Mouse (Mus musculus) midbrain, embryonic 12.5 days (tissue): ENCODE measurements around the gene Atp6v0a4. TPM values are rescaled to one million over a fixed set of nuclear protein-coding genes. Genes with fewer than 3 reads are reported as not detected.

ENCODE experiments used
- ATAC-seq: fragments of 200-750 bp; cut with Nextera tagmentation; 2 replicates; pipeline ENCODE4 v1.8.0; 2017; ENCODE audit warnings: low read depth, moderate TSS enrichment, moderate library complexity; ENCODE audit not compliant: low FRiP score
- H3K27ac ChIP-seq: fragments of 300-500 bp; sonication (generic); replicated peaks from 2 replicates; pipeline ENCODE4 v1.5.1; 2016; ENCODE audit warnings: mild to moderate bottlenecking
- H3K27me3 ChIP-seq: fragments of 300-500 bp; sonication (generic); 2 replicates; pipeline ENCODE4 v1.6.1; 2016; ENCODE audit warnings: mild to moderate bottlenecking
- H3K36me3 ChIP-seq: fragments of 300-500 bp; sonication (generic); 2 replicates; pipeline ENCODE4 v1.6.1; 2016
- H3K4me1 ChIP-seq: fragments of 300-500 bp; sonication (generic); 2 replicates; pipeline ENCODE4 v1.6.1; 2016
- H3K4me2 ChIP-seq: fragments of 300-500 bp; sonication (generic); replicated peaks from 2 replicates; pipeline ENCODE4 v1.6.1; 2016; ENCODE audit warnings: mild to moderate bottlenecking, moderate library complexity
- H3K4me3 ChIP-seq: fragments of 300-500 bp; sonication (generic); 2 replicates; pipeline ENCODE4 v1.5.1; 2016; ENCODE audit warnings: mild to moderate bottlenecking
- H3K9ac ChIP-seq: fragments of 300-500 bp; sonication (generic); replicated peaks from 2 replicates; pipeline ENCODE4 v1.6.1; 2016; ENCODE audit warnings: mild to moderate bottlenecking, moderate library complexity
- H3K9me3 ChIP-seq: fragments of 300-500 bp; sonication (generic); 2 replicates; pipeline ENCODE4 v1.6.1; 2016; ENCODE audit warnings: mild to moderate bottlenecking
- WGBS: fragments of 180-500 bp; shearing (Covaris S2); methylation state at CpG from one replicate; pipeline ENCODE4 v1.1.7; 2016; 5-methylcytosine and 5-hydroxymethylcytosine counted together
- polyA plus RNA-seq: library from polyadenylated mRNA; unstranded; fragments of >200 nt; fragmentation: Nextera tagmentation; extraction: Ambion mirVana; gene quantifications from 2 replicates; pipeline ENCODE4 v1.2.1, GENCODE M21; 2016

The Atp6v0a4 gene
- polyA plus RNA-seq, 1 experiment from 2014 or later, result not detected

GRCm38 (mm10) chr6:38065122-38065500 is 59.3 kb downstream of the Atp6v0a4 start:
- H3K4me3 ChIP-seq, result no peak overlapping the region
- H3K4me1 ChIP-seq, result 0 out of 2 replicates have a peak, but pooled peaks cover 8% of the 10 kb centered on the region
- H3K9me3 ChIP-seq, result 0 out of 2 replicates have a peak, but pooled peaks cover 4% of the 10 kb centered on the region
- 79% methylated on average over 3 of the region's 3 CpGs for WGBS
- no peak overlapping the region for H3K9ac ChIP-seq
- no peak overlapping the region for H3K27ac ChIP-seq
- H3K27me3 ChIP-seq, result no peaks in the 10 kb centered on the region
- H3K4me2 ChIP-seq, result no peak overlapping the region
- no peaks in the 10 kb centered on the region for H3K36me3 ChIP-seq
- no peak for ATAC-seq

DNA sequence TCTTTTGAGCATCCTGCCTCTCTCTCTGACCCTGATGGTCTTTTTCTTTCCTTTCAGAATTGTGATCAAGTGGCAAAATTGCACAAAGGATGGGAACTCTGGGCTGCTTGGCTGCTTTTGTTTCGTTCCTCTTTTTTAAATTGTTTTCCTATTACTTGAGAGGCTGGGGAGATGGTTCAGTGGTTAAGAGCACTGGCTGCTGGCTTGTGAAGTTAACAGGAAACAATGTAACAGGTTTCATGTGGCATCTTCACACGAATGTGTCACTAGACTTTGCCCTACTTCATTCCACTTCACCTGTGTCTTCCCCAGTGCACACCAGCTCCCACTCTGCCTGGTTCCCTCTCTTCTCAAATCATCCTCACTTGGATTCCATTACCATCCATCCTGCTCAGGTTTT is 59.8 kb downstream of the Atp6v0a4 start:
- H3K4me2 ChIP-seq, result no peak overlapping the region
- no peak overlapping the region for H3K9ac ChIP-seq
- 83% methylated on average over 2 of the region's 2 CpGs for WGBS
- H3K9me3 ChIP-seq, result 0 out of 2 replicates have a peak, but pooled peaks cover 4% of the 10 kb centered on the region
- no peaks in the 10 kb centered on the region for H3K27me3 ChIP-seq
- ATAC-seq, result no peak
- H3K36me3 ChIP-seq, result no peaks in the 10 kb centered on the region
- no peak overlapping the region for H3K4me3 ChIP-seq
- H3K27ac ChIP-seq, result no peak overlapping the region
- H3K4me1 ChIP-seq, result 0 out of 2 replicates have a peak, but pooled peaks cover 8% of the 10 kb centered on the region

DNA sequence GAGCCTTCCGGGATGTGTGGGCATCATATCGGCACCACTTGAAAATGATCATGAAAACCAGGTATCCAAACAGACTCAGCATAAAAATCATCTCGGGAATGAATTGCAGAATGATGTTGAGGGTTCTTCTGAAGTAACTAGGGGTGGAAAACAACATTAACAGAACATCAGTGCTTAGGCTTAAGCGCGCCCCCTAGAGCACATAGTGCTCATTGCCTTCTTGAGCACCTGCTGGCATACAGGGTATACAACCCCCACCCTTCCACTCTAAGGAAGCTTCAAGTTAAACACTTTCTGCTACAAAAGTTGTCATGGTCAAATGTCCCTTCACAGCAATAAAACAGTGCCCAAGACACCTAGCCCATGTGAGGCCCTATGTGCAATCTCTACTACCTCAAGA is 65.6 kb downstream of the Atp6v0a4 start:
- no peaks in the 10 kb centered on the region for H3K36me3 ChIP-seq
- H3K9me3 ChIP-seq, result 0 out of 2 replicates have a peak, but pooled peaks cover 4% of the 10 kb centered on the region
- no peak overlapping the region for H3K4me3 ChIP-seq
- WGBS, result 62% methylated on average over 5 of the region's 5 CpGs
- H3K4me1 ChIP-seq, result no peaks in the 10 kb centered on the region
- no peaks in the 10 kb centered on the region for H3K27me3 ChIP-seq
- no peak overlapping the region for H3K9ac ChIP-seq
- no peak for ATAC-seq
- no peak overlapping the region for H3K27ac ChIP-seq
- no peak overlapping the region for H3K4me2 ChIP-seq

- H3K36me3 ChIP-seq, result no peaks in the 10 kb centered on the region
- no peaks in the 10 kb centered on the region for H3K9me3 ChIP-seq
- H3K4me1 ChIP-seq, result no peaks in the 10 kb centered on the region
- no peak overlapping the region for H3K27ac ChIP-seq
- no peaks in the 10 kb centered on the region for H3K27me3 ChIP-seq
- no peak overlapping the region for H3K4me3 ChIP-seq
- ATAC-seq, result no peak
- no peak overlapping the region for H3K9ac ChIP-seq
- H3K4me2 ChIP-seq, result no peak overlapping the region
- 84% methylated on average over 15 of the region's 15 CpGs for WGBS
These were observed 68.7 kb downstream of the Atp6v0a4 start for GRCm38 (mm10) chr6:38055471-38056330.

- H3K4me1 ChIP-seq, result peaks cover 8% of the 10 kb centered on the region
- ATAC-seq, result no peak
- H3K9me3 ChIP-seq, result no peaks in the 10 kb centered on the region
- no peaks in the 10 kb centered on the region for H3K27me3 ChIP-seq
- H3K27ac ChIP-seq, result no peak overlapping the region
- H3K9ac ChIP-seq, result no peak overlapping the region
- WGBS, result 92% methylated on average over 6 of the region's 6 CpGs
- no peak overlapping the region for H3K4me3 ChIP-seq
- H3K36me3 ChIP-seq, result no peaks in the 10 kb centered on the region
- no peak overlapping the region for H3K4me2 ChIP-seq
These were observed 74.8 kb downstream of the Atp6v0a4 start for GRCm38 (mm10) chr6:38049601-38050000.

DNA sequence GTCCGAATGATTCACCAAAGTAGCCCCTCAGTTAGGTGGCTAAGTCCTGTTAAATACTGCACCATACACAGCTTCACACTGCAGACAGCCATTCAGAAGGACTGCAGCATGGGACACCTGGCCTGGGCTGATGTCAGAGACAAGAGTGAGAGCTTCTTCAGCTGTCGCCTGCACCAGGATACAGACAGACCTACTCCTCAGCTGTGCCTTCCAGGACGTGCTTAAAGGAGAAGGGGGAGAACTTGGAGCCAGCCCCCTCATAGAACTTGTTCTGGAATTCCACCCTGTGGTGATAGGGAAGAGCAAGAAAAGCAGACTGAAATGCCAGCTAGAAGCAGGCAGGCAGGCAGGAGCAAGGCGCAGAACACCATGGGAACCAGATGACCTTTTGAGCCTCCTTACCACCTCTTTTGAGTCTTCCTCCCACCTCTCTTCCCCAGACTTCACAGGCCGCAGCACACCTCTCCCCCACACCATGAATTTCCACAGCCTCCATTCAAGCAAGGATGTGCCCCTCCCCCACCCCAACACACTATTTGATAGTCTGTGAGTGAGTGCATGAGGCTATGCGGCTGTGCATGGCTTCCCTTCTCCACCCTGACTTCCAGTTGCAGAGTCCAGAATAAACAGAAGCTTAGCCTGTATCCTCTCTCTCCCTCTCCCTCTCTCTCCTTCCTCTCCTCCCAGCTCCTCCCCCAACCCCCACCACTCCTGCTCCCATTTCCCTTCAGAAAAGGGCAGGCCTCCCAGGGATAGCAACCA is 75.4 kb downstream of the Atp6v0a4 start:
- Histone ChIP-seq H3K4me3 (no peak overlapping the region), H3K4me1 (peaks cover 8% of the 10 kb centered on the region), H3K27ac (no peak overlapping the region; the same call in 1 of the 2 replicates), H3K27me3 (no peaks in the 10 kb centered on the region), H3K4me2 (no peak overlapping the region), H3K9ac (no peak overlapping the region), H3K9me3 (no peaks in the 10 kb centered on the region), H3K36me3 (no peaks in the 10 kb centered on the region)
- ATAC-seq, result no peak
- WGBS, result 54% methylated on average over 6 of the region's 6 CpGs

DNA sequence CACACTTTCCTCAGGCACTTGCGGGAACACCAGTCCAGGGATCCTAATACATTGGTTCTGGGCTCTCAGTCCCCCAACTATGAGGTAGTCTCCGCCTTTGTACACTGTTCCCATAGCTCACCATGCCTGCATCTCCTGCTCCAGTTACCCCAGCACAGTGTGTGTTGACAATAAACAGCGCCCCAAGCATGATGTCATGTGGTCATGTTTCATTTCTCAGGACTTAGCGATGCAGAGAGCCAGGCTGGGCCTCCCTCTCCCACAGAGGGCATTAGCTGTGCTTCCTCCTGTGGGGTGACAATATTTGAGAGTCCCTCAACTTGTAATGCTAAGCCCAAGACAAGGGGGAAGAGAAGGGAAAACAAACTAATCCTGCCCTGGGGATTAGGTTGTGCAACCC is 76.4 kb downstream of the Atp6v0a4 start:
- no peak for ATAC-seq
- H3K36me3 ChIP-seq, result no peaks in the 10 kb centered on the region

DNA sequence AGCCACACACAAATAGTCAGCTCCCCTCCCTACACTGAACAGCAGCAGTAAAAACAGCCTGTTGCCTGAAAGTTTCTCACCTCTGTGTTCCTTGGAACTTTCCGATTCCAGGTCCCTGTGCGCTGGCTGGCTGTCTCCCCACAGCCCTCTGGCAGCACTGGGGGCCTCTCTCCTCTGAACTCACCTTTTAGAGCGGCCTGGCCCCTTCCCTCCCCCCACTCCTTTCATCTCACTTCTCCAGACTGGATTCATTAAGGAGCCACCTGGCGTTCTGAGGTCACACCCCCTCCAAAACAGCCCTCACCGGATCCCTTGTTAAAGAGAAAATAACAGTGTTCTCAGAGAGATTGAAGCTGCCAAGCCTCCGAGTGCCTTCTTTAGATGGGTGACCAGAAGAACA is 77.5 kb downstream of the Atp6v0a4 start, which contains the start of gene Svopl:
Gene Svopl (minus strand): TSS at position 159 of the 400 bp plus-strand sequence.
- no peak for ATAC-seq
- Histone ChIP-seq H3K4me1 (peaks cover 8% of the 10 kb centered on the region), H3K27ac (no peak within 1 kb of the TSS), H3K36me3 (no peaks in the 10 kb centered on the region), H3K4me3 (no peak within 1 kb of the TSS), H3K9me3 (no peaks in the 10 kb centered on the region), H3K4me2 (no peak within 1 kb of the TSS), H3K9ac (no peak within 1 kb of the TSS), H3K27me3 (no peaks in the 10 kb centered on the region)
- WGBS, result 39% methylated on average over 6 of the region's 6 CpGs

More for the DNA sequence above, 76.4 kb downstream of the Atp6v0a4 start:
- no peak overlapping the region for H3K27ac ChIP-seq
- no peak overlapping the region for H3K4me2 ChIP-seq
- H3K4me1 ChIP-seq, result peaks cover 8% of the 10 kb centered on the region
- no peak overlapping the region for H3K4me3 ChIP-seq
- no peaks in the 10 kb centered on the region for H3K9me3 ChIP-seq
- no peak overlapping the region for H3K9ac ChIP-seq
- H3K27me3 ChIP-seq, result no peaks in the 10 kb centered on the region
- 73% methylated on average over 4 of the region's 4 CpGs for WGBS

DNA sequence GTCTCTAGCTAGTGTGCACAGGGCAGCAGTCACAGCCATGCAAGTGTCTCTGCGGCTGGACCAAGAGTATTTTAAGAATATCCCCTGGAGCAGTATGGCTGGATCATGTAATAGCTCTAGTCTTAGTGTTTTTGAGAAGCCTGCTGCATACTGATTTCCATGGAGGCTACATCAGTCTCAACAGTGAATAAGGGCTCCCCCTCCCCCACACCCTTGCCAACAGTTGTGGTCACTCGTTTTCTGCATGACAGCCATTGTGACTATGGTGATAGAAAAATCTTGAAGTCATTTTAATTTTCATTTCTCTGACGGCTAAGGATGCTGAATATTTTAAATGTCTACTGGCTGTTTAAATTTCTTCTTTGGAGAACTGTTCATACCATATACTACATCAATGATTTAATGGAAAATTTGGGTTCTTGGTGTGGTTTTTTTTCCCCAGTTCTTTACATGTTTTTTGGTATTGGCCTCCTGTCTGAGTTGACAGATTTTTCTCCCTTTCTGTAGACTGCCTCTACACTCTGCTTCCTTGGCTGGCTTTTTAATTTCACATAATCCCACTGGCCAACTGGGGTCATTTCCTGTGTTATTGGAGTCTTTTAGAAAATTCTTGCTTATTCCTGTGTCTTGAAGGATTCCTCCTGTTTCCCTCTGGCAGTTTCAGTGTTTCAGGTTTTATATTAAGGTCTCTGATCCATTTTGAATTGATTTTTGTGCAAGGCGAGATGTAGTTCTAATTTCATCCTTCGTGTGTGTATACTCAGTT is 91.4 kb downstream of the Atp6v0a4 start:
- WGBS, result 79% methylated on average over 5 of the region's 5 CpGs
- H3K36me3 ChIP-seq, result no peaks in the 10 kb centered on the region

DNA sequence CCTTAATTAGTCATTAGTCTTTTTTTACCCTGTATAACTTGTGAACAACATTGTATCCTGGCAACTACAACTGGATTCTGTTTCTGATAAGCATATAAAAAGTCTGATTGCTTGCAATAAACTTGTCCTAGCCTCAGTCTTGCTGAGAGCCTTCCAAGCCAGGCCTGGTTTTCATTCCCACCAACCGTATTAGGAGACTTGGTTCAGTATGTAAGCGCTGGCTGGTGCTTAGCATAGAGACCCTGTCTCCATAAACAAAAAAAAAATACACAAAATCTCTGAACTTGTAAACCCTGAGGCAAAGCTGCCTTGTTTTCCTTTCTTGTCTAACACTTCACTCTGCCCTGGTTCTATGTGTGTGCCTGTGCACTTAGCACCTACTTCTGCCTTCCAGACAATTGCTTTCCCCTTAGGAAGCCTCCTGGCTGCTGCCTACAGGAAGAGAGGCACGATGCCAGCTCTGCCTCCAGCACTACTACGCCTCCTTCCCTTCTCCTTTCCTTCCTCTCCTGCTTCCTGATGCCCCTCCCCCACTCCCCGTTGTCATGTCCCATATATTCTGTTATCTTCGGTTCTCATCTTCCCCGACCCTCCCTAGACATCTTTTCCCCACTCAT is 92.4 kb downstream of the Atp6v0a4 start:
- Histone ChIP-seq H3K27me3 (no peaks in the 10 kb centered on the region), H3K4me1 (peaks cover 3% of the 10 kb centered on the region; the same call in 1 of the 2 replicates), H3K4me2 (no peak overlapping the region), H3K27ac (no peak overlapping the region), H3K9me3 (no peaks in the 10 kb centered on the region), H3K36me3 (no peaks in the 10 kb centered on the region), H3K4me3 (no peak overlapping the region), H3K9ac (no peak overlapping the region)
- no peak for ATAC-seq
- 64% methylated on average over 7 of the region's 7 CpGs for WGBS

More for the DNA sequence above, 91.4 kb downstream of the Atp6v0a4 start:
- no peak overlapping the region for H3K4me3 ChIP-seq
- no peaks in the 10 kb centered on the region for H3K27me3 ChIP-seq
- no peaks in the 10 kb centered on the region for H3K9me3 ChIP-seq
- H3K27ac ChIP-seq, result no peak overlapping the region
- no peak overlapping the region for H3K4me2 ChIP-seq
- no peak for ATAC-seq
- peaks cover 3% of the 10 kb centered on the region; the same call in 1 of the 2 replicates for H3K4me1 ChIP-seq
- H3K9ac ChIP-seq, result no peak overlapping the region

DNA sequence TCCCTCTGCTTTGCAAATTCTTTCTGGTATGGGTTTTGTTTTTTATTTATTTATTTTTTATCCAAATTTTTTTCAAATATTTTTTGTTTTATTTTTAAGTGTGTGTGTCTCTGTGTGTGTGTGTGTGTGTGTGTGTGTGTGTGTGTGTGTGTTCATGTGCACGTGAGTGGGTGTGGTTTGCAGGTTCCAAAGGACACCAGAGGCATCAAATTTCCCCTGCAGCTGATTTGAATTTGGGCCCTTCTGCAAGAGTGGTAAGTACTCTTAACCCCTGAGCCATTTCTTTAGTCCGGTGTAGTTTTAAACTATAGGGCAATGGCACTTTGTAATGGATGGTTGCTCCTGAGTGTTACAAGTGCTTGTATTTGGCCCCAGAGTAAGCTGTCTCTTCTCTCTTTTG is 96.2 kb downstream of the Atp6v0a4 start:
- WGBS, result 49% methylated on average over 2 of the region's 2 CpGs
- Histone ChIP-seq H3K9ac (no peak overlapping the region), H3K4me1 (peaks cover 3% of the 10 kb centered on the region; the same call in 1 of the 2 replicates), H3K9me3 (no peaks in the 10 kb centered on the region), H3K27ac (no peak overlapping the region), H3K27me3 (no peaks in the 10 kb centered on the region), H3K36me3 (no peaks in the 10 kb centered on the region), H3K4me3 (no peak overlapping the region), H3K4me2 (no peak overlapping the region)
- no peak for ATAC-seq
